Mouse (Mus musculus): ENCODE measurements around the gene Dennd5b. TPM values are rescaled to one million over a fixed set of nuclear protein-coding genes. Genes with fewer than 3 reads are reported as not detected.
A peak's percentile ranks its signal among the peaks of the same experiment; 100 is the strongest.

Gene Dennd5b
- total RNA-seq (2021), result 10 to 100 TPM; 67.8 to 73.1 TPM
- long read RNA-seq, experiment 1, full-length matches to known transcripts, result 8 of 11 reads
- long read RNA-seq, experiment 1, partial matches to known transcripts, result 2 of 11 reads
- long read RNA-seq, experiment 1, other reads (novel, unspliced or antisense), result 1 of 11 reads
- long read RNA-seq, experiment 2, full-length matches to known transcripts, result 5 of 18 reads
- long read RNA-seq, experiment 2, partial matches to known transcripts, result 5 of 18 reads
- long read RNA-seq, experiment 2, other reads (novel, unspliced or antisense), result 8 of 18 reads

- DNase-seq (ENCODE audit: extremely low spot score in 1 of 2, low spot score in 2 of 2), result peak; percentile 82 to 87
- TF ChIP-seq CTCF (IDR thresholded peaks at IDR 0.05), result no peak; the same call in 1 of the 2 replicates
- intact Hi-C loops (cut with DNase I), result loop anchor here (2.0 to 5.0 kb wide), 2 partner anchors 41 to 269 kb away; partner anchors contain the start of gene Ipo8
- H3K27ac ChIP-seq, result peak within 1 kb of the TSS; percentile 95
- peak within 1 kb of the TSS; percentile 64 for H3K4me3 ChIP-seq
These were observed at the start of gene Dennd5b for GRCm38 (mm10) chr6:149101076-149101942. Gene Dennd5b, minus strand, starts transcription at chr6:149101680.

GRCm38 (mm10) chr6:149148436-149149229 is 47.2 kb upstream of the Dennd5b start:
- Histone ChIP-seq H3K4me3 (no peak overlapping the region), H3K27ac (no peak overlapping the region)
- TF ChIP-seq CTCF (IDR thresholded peaks at IDR 0.05), result no peak
- DNase-seq (ENCODE audit: extremely low spot score in 1 of 2, low spot score in 2 of 2), result no peak
- intact Hi-C loops (cut with DNase I), result no loop called here

GRCm38 (mm10) chr6:149145143-149145542 is 43.7 kb upstream of the Dennd5b start:
- Histone ChIP-seq H3K4me3 (no peak overlapping the region), H3K27ac (no peak overlapping the region)
- TF ChIP-seq CTCF (IDR thresholded peaks at IDR 0.05), result no peak
- intact Hi-C loops (cut with DNase I), result no loop called here
- no peak for DNase-seq (ENCODE audit: extremely low spot score in 1 of 2, low spot score in 2 of 2)

- intact Hi-C loops (cut with DNase I), result loop anchor here (5.0 kb wide), 1 partner anchor 231 kb away; no protein-coding TSS in a partner anchor
- DNase-seq (ENCODE audit: extremely low spot score in 1 of 2, low spot score in 2 of 2), result peak; percentile 71 to 76
- peak overlapping the region; percentile 52 for H3K4me3 ChIP-seq
- TF ChIP-seq CTCF (IDR thresholded peaks at IDR 0.05), result no peak
- H3K27ac ChIP-seq, result no peak overlapping the region; the same call in 1 of the 2 replicates
These were observed 40.1 kb upstream of the Dennd5b start for GRCm38 (mm10) chr6:149141393-149142173.

GRCm38 (mm10) chr6:149139471-149139870 is 38.0 kb upstream of the Dennd5b start, which contains the start of gene Etfbkmt:
Gene Etfbkmt, plus strand, starts transcription at chr6:149139849.
- TF ChIP-seq CTCF (IDR thresholded peaks at IDR 0.05), result no peak
- intact Hi-C loops (cut with DNase I), result no loop called here
- no peak within 1 kb of the TSS for H3K4me3 ChIP-seq
- DNase-seq (ENCODE audit: extremely low spot score in 1 of 2, low spot score in 2 of 2), result no peak
- H3K27ac ChIP-seq, result no peak within 1 kb of the TSS

GRCm38 (mm10) chr6:149139011-149139410 is 37.5 kb upstream of the Dennd5b start:
- no peak overlapping the region for H3K27ac ChIP-seq
- DNase-seq (ENCODE audit: extremely low spot score in 1 of 2, low spot score in 2 of 2), result no peak
- no peak overlapping the region for H3K4me3 ChIP-seq
- intact Hi-C loops (cut with DNase I), result no loop called here
- TF ChIP-seq CTCF (IDR thresholded peaks at IDR 0.05), result no peak

- no peak overlapping the region for H3K27ac ChIP-seq
- no peak overlapping the region for H3K4me3 ChIP-seq
- no peak for TF ChIP-seq CTCF (IDR thresholded peaks at IDR 0.05)
- no peak for DNase-seq (ENCODE audit: extremely low spot score in 1 of 2, low spot score in 2 of 2)
- intact Hi-C loops (cut with DNase I), result no loop called here
These were observed 36.5 kb upstream of the Dennd5b start for GRCm38 (mm10) chr6:149137936-149138335.

GRCm38 (mm10) chr6:149135631-149136030 is 34.2 kb upstream of the Dennd5b start:
- no peak for TF ChIP-seq CTCF (IDR thresholded peaks at IDR 0.05)
- intact Hi-C loops (cut with DNase I), result no loop called here
- Histone ChIP-seq H3K4me3 (no peak overlapping the region), H3K27ac (no peak overlapping the region)
- no peak for DNase-seq (ENCODE audit: extremely low spot score in 1 of 2, low spot score in 2 of 2)

- intact Hi-C loops (cut with DNase I), result no loop called here
These were observed 33.1 kb upstream of the Dennd5b start for GRCm38 (mm10) chr6:149134391-149135150.

More at GRCm38 (mm10) chr6:149134391-149135150, 33.1 kb upstream of the Dennd5b start:
- no peak for DNase-seq (ENCODE audit: extremely low spot score in 1 of 2, low spot score in 2 of 2)
- TF ChIP-seq CTCF (IDR thresholded peaks at IDR 0.05), result no peak
- H3K4me3 ChIP-seq, result no peak overlapping the region
- no peak overlapping the region for H3K27ac ChIP-seq

Measured in left cerebral cortex, adult 2 months (tissue).